Mouse (Mus musculus) right cerebral cortex, postnatal 36 days (tissue): ENCODE measurements around the gene Arfip2.

ENCODE experiments used
- DNase-seq, 2 experiments: peaks; one replicate each; pipeline ENCODE4 v3.0.0; 2022; ENCODE audit warnings: low spot score in 2 of 2, mixed read lengths in 1 of 2

The Arfip2 gene

DNA sequence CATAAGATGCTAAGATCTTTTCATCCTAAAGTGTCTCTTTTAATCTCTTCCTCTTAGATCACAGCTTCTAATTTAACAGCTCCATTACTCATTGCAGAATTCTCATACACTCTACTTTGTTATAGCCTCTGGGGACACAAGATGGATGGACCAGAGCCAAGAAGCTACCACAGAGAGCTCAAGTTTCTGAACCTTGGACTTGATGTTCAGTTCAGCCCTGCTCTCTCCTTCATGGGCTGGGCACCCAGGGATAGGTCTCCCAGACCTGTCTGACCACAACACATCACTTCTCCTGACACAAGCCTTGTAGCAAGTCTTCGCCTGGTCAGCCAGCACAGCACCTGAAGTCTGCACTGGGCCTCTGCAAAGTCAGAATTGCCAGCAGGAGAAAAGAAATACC is 25.8 kb downstream of the Arfip2 start:
- no peak for DNase-seq

DNA sequence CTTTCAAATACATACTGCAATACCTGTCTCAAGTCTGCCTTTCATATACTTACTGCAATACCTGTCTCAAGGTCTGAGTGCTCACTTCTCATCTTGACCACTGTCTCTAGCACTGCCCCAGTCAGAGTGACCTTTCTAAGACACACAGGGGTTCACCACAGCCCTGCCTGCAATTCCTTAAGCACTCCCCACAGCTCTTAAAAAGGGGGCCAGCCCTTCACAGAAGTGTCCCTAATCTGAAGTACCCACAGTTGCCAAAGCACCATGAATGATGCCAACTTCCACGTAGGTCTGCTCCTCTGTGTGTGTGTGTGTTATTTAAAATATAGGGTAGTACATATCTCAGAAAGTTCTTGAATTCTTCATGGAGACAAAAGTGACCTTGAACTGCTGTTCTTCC is 28.4 kb downstream of the Arfip2 start:
- DNase-seq = no peak

DNA sequence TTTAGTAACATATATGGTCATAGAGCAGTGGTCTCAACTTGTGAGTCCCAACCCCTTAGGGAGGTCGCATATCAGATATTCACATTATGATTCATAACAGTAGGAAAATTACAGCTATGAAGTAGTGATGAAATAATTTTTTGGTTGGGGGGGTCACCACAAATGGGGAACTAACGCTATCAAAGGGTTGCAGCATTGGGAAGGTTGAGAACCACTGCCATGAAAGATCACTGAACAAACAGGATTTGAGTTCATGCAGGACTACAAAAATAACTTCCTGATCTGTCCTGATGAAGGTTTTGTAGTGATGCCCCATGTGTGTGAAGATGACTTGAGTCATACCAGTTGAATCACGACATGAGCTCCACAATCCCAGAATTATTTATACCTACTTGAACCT is 31.7 kb downstream of the Arfip2 start:
- no peak for DNase-seq

DNA sequence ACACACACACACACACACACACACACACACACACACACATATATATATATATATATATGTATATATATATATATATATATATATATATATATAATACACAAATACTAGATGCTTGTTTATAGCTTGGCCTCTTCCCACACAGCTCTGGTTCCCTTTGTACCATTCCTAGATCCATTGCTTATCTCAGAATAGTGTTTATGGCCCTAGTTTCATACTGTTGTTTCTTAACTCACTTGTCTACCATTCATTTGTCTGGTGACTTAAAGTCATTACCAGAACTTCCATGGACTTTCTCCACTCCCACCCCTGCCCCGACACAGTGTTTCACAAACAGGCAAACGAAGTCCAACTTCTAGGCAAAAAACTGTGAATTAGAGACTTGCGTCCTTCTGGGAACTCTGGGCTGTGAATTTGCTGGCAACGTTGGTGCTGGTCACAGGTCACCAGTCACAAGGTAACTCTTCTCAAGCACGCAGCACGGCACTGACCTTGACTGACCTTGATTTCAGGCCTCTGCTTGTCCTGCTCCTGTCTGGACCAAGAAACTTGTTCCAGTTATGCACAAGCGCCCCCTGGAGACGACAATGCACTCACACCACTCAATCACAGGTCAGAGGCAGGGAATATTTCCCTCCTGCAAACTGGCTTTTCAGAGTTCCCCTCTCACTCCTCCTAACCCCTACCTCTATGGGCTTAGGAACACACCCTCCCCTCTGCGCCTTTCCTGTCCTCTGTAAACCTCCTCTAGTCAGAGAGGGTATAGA is 37.2 kb downstream of the Arfip2 start:
- DNase-seq = peak; percentile 37 to 46

DNA sequence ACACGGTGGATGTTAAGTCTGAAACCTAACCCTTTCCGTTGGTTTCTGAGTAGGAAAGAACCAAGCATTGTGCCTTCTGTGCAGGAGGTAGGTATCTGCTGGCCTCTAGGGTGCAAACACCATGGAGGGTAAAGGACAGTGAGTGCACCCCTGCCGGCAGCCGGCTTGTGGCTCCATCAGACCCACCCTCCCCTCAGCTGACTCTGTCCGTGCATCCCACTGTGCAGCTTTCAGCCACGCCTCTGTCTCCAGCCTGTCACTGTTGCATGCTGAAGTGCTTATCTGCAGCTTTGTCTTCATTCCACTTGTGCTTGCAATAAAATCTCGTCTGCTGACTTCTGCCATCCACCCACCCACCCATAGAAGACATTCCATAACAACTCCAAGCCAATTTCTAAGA is 50.1 kb downstream of the Arfip2 start:
- DNase-seq = no peak

DNA sequence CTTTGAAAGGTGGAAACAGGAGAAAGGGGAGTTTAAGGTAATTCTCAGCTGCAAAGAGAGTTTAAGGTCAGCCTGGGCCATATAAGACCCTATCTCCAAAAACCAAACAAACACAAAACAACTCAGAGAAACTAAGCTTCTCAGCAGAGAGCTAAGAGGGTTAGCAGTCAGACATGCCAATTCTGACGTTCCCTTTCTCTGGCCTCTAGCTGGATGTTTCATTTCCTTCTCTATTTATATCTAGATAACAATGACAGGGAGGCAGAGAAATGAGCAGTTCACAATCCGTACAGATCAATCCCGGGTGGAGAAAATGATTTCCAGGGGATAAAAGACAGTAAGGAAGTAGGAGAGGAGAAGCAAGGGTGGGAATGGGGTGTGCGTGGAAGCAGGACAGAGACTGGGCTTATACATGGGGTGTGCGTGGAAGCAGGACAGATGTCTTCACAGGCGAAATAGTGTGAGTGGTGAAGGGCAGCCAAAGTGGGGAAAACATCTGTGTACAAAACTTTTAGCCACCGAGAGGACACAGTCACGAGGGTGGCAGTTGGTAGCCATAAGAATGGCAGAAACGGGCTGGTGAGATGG is 51.8 kb downstream of the Arfip2 start:
- no peak for DNase-seq
